Mouse (Mus musculus) mouse embryonic stem cell (cell line): ENCODE results near the gene Uqcc3.
"Not testable (repeated sequence)": the region's sequence is repeated elsewhere in the genome, so short reads cannot be mapped to it uniquely, and the experiment has no call there.

Source experiments
- in situ Hi-C, 2 experiments: fragments of 300-500 bp; cut with MboI; formaldehyde crosslinking; loops; 1 replicate in 1 of 2; 3 replicates in 1 of 2; pipeline ENCODE4 v1.14.3; 2019 to 2020; ENCODE audit warnings: low sequenced_read_pairs in 2 of 2, low pct_unique_long_range_greater_than_20kb in 1 of 2, mixed read lengths in 1 of 2; ENCODE audit not compliant: unreplicated experiment in 1 of 2

The Uqcc3 gene

DNA sequence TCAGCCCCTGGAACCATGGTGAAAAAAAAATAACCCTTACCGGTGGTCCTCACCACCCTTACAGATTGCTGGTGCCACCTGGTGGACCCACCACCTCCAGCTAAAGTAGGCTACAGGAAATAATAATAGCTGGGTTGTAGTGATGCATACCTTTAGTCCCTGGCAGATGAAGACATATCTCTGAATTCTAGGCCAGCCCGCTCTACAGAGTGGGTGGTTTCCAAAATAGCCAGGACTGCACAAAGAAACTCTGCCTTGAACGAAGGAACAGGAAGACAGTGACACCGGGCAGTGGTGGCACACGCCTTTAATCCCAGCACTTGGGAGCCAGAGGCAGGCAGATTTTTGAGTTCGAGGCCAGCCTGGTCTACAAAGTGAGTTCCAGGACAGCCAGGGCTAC lies 16.5 kb downstream of the Uqcc3 start:
- in situ Hi-C loops: loop anchor here in 1 of 2 experiments (25.0 kb wide), 1 partner anchor 973 kb away; the partner anchor contains the start of gene Scgb2a2

DNA sequence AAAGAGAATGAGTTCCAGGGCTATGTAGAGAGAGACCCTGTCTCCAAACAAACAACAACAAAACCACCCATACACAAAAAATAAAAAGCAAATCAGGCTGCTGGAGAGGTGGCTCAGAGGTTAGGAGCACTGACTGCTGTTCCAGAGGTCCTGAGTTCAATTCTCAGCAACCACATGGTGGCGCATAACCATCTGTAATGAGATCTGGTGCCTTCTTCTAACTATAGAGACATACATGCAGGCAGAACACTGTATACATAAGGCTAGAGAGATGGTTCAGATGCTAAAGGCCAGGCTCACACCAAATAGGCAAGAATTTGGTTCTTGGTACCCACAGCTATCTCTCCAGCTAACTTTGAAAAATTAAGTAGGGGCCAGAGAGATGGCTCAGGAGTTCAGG lies 21.7 kb downstream of the Uqcc3 start:
- in situ Hi-C loops: loop anchor here in 1 of 2 experiments (5.0 to 25.0 kb wide), 2 partner anchors 258 to 978 kb away; partner anchors contain the start of gene Scgb2a2

DNA sequence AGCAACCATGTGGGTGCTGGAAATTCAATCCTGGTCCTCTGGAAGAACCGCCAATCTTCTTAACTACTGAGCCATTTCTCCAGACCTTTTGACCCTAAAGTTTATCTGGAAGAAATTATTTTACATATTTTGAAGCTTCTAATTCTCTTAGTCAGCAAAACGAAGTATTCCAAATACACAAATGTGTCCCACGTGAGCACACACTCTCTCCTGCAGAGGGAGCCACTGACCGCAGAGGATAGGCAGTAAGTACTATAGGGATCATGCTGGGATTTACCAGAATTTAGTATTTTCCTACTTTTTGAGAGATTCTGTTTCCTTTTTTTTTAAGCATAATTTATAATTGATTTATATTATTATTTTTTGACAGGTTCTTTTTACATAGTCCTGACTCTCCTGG lies 23.0 kb downstream of the Uqcc3 start:
- in situ Hi-C loops: loop anchor here in 1 of 2 experiments (5.0 to 25.0 kb wide), 2 partner anchors 260 to 980 kb away; partner anchors contain the start of gene Scgb2a2

DNA sequence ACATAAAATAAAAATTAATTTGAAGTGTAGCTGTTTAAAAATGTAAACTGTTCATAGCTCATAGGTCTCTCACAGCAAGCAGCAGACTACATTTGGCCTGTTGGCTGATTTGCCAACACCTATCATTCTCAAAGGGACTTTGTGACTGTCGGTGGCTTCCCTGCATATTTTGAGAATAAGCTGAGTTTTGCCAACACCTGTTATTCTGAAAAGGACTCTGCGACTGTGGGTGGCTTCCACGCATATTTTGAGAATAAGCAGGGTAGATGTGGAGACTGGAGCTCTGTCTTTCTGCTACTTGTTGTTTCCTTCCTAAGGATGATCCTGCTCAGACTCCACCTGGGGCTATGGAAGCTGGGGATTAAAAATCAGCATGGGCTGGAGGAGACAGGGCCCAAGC lies 27.6 kb downstream of the Uqcc3 start:
- in situ Hi-C loops: loop anchor here (5.0 to 25.0 kb wide), 2 partner anchors 259 to 984 kb away; partner anchors contain the start of gene Scgb2a2 (in 1 of the 2)

DNA sequence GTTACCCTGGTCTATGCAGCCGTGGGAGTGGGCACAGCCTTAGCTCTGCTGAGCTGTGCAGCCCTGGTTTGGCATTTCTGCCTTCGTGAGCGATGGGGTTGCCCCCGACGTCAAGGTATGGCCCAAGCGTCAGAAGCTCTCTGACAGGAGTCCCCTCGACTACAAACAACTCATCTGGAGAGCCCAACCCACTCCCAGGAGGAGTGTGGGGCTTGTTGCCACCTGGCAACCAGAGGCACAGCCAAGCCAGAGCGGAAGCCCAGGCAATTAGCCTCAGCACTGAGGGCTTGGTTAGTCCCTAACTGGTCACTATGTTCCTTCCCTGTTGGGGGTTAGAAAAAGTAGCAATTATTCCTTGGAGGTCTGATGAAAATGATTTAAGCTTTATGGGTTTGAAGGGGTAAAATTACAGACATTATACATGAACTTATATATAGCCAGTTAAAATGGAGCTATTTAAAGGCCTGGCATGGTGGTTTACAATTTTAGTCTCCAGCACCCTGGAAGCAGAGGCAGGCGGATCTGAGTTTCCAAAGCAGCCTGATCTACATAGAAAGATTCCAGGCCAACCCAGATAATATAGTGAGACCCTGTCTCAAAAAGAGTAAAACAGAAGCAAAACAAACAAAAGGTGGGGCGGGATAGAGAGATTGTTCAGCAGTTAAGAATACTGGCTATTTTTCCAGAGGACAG lies 28.3 kb downstream of the Uqcc3 start:
- in situ Hi-C loops: loop anchor here (5.0 to 25.0 kb wide), 2 partner anchors 260 to 985 kb away; partner anchors contain the start of gene Scgb2a2 (in 1 of the 2)

DNA sequence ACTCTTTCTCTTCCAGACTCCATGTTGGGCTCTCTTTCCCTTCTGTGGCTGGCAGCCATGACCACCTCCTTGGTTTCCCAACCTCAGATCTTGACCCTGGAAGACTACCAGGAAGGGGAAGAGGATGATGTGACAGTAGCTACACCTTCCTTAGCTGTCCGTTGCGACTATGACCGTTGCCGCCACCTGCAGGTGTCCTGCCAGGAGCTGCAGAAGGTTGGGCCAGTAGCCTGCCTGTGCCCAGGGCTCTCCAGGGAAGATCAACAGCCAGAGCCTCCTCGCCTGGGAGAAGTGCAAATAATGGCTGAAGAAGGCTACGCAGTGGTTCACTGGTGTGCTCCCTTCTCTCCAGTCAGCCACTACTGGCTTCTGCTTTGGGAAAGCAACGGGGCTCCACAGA lies 29.1 kb downstream of the Uqcc3 start:
- in situ Hi-C loops: loop anchor here (5.0 to 25.0 kb wide), 2 partner anchors 261 to 986 kb away; partner anchors contain the start of gene Scgb2a2 (in 1 of the 2)

DNA sequence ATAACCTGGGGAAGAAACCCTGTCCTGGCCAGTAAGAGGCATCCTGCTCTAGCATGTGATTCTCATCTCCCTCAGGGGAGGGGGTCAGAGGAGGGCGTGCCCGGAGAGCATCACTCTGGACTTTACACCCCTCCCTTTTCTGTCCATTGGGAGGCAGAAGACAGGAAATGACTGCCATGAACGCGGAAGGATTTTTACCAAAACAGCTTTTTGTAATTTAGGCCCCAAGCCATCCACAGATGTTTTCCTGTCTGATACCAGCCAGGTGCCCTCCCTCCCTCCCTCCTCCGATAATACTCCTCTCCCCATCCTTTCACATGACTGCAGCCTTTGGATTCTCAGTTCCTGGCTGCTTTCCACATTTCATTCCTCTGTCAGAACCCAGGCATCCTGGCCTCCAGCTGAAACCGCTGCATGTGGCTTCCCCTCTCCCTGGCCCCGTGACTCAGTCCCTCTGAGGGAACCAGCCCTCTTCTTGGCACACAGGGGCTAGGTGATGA lies 30.3 kb downstream of the Uqcc3 start, which contains the start of gene Lrrn4cl:
TSS of gene Lrrn4cl (plus strand) at position 367 of the 500 bp plus-strand sequence.
- in situ Hi-C loops: loop anchor here (5.0 to 25.0 kb wide), 2 partner anchors 262 to 987 kb away; partner anchors contain the start of gene Scgb2a2 (in 1 of the 2)

DNA sequence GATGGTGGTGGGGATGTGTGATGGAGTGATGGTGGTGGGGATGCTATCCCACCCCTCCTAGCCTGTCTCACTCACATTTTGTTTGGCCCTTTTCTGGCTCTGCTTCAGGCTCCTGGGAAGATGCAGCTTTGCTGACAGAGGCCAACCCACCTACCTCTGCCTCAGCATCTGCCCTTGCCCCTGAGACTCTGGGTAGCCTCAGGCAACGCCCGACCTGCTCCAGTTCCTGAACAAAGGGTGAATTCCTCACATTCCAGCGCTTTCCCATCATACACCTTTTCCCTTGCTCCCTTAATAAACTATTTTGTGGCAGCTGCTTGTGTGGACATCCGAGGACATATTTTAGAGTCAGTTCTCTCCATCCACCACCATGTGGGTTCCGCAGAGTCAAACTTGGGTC lies 32.4 kb downstream of the Uqcc3 start:
- in situ Hi-C loops: no loop called here

DNA sequence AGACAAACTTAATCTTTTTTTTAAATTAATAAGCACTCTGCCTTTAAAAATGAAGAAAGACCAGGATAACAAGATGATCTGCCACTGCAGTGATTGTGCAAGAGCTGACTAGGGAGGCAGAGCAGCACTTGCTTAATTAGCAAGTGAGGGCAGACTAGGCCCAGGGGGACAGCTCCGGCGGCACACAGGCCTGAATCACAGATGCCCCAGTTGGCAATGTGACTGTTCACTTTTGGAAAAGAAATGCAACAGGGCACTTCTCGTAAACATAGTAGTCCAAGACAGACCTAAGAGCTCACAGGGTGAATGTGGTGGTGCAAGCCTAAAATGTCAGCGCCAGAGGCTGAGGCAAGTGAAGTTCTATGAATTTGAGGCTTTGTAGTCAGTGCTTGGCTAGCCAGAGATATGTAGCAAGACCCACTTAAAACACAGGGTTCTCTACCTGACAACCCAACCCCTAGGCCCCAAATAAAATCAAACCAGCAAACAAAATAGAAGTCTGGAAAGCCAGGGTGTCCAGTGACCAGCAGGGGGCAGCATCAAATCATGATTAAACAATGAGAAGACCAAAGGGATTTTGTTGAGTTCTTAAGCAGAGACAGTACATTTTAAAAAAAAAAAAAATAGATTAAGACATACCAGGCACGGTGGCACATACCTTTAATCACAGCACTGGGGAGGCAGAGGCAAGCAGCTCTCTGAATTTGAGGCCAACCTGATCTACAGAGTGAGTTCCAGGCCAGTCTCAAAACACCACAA lies 36.2 kb downstream of the Uqcc3 start:
- in situ Hi-C loops: no loop called here

DNA sequence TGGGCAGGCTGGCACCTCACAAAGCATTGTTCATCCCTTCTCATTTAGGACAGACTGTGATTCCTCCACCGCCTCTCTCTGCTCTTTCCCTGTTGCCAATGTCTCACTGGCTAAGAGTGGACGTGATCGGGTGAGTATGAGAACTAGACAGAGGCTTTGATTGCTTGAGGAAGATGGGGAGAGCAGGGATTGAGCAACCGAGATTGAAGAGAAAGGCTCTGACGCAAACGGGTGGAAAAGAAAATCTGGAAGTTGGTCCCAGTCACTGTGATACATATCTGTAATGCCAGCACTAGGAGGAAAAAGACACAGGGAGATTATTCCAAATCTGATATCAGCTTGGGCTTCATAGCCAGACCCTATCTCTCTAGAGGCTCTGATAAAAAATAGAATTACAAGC lies 37.8 kb downstream of the Uqcc3 start:
- in situ Hi-C loops: no loop called here

DNA sequence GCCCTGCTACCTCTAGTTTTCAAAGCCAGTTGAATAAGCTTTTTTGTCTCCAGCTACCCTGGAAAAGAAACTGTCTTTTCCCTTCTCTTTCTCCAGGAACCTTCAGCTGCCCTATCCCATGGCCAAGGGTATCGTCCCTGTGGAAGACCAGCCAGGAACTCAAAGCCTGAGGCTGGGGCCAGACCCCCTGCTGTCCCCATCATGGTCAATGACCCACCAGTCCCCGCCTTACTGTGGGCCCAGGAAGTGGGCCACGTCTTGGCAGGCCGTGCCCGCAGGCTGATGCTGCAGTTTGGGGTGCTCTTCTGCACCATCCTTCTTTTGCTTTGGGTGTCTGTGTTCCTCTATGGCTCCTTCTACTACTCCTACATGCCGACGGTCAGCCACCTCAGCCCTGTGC lies 39.7 kb downstream of the Uqcc3 start:
- in situ Hi-C loops: no loop called here

DNA sequence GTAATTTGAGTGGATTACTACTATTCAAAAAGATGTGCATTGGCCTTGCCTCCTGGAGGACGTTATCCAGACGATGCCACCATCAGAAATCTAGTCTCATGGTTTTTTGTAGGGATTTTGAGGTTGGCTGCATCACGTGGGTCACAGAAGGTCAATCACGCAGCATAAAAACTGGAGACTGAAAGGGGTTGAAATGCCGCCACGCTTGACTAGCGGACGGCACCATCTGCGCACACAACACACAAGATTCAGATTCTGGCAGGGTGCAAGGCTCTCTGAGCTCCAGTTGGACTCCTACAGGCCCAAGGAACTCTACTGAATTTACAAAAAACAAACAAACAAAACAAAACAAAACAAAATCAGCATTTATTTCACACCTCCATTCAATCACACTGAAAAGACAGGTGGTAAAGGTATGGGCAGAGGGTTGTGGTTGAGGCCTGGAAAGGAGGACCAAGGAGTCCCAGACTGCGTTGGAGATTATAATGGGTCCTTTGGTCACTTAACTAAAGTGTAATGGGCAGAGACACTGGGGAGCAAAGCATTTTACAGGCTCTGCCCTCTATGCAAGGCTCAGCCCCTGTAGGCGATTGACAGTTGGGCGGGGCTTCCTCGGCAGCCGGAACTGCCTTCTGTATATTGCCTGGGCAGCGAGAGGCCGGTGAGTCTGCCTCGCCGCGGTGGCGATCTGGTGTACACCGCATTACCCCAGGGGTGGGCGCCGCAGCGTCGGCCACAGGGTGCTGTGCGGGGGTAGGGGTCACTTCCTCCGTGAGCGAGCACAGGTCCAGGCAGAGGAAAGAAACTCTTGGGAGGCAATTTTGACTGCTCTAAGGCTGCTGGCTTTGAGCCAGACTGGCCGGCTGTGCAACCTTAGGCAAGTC lies 40.6 kb downstream of the Uqcc3 start:
- in situ Hi-C loops: no loop called here

DNA sequence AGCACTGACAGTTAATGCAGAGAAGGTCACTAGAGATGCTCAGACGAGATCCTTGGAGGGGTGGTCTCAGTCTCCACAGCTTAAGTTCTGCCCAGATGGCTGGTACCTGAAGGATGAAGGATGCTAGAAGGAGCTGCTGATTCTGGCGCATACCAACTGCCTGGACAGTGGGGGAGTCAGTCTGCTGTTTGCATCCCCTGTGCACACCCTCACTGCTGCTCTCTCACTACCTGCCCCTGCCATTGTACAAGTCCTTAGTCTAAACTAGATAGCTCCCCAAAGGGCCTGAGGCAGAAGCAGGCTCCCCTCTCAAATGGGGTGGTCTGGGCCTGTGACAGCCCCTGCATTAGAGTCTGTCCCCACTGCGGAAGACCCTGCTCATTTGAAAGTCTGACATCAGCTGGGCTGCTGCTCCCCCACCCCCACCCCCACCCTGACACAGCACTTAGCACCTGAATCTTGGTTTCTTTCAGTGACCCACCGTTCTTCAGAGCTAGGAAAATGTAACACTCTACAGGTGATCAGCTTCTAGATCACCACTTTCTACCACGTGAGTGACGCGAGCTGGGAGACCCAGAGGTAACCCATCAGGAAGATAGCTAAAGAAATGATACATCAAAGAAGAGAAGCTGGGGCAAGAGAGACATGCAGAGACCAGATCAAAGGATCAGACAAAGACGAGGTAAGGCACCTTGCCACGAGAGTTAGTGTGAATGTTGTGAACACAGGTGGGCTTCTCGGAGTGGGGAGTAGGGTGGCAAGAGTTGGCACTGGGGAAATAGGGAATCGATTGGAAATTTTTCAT lies 41.4 kb downstream of the Uqcc3 start, which contains the start of gene Gng3:
TSS of gene Gng3 (minus strand) at position 92 of the 805 bp plus-strand sequence.
- in situ Hi-C loops: no loop called here

DNA sequence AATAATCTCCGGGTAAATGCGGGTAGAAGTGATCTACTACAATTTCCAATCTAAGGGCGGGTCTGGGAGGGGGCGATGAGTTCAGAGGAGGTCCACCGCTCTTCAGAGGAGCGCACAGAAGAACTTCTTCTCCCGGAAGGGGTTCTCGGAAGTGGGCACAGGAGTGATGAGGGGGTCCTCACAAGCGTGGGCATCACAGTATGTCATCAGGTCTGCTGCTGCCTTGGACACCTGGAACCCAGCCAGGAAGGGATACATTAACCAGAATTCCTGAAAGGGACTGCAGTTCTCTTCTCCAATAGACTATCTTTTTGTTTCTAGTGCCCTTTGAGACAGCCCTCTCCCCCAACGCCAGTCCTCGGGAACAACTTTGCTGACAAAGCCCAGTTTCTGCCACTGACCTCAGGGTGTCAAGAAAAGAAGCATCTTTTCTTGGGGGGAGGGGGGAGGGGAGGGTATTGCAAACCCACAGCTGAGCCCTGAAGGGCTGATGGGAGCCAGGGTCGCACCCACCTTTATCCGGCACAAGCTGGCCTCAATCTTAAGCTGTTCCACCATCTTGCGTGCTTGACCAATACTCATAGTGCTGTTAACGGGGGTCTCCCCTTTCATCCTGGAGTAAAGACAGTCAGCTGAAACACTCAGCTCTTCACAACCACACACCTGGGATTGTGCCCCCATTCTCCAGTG lies 42.5 kb downstream of the Uqcc3 start:
- in situ Hi-C loops: no loop called here

DNA sequence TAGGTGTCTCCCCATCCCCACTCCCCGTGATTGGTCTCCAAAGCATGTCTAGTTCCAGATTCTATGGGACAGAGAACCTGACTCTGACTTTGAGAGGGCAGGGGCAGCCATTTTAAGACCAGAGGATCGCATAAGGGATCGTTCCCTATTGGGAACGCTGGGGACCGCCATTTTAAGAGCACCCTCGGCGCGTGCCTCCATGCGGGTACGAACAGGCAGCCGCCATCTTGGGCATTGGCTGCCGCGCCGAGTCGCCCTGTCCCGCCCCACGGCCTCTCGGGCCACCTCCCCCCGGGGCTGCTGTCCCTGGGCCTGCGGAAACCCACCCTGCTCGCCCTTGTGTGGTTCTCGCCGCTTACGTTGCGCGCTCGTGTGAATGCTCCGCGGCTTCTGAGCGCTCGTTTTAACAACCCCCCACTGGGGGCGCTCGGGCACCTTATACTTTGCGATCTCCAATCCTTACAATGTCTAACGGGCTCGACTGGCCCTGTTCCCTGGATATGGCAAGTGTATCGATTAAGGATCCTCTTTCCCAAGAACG lies 43.4 kb downstream of the Uqcc3 start, which contains the start of gene Bscl2:
TSS of gene Bscl2 (plus strand) at position 217 of the 541 bp plus-strand sequence.
- in situ Hi-C loops: no loop called here

DNA sequence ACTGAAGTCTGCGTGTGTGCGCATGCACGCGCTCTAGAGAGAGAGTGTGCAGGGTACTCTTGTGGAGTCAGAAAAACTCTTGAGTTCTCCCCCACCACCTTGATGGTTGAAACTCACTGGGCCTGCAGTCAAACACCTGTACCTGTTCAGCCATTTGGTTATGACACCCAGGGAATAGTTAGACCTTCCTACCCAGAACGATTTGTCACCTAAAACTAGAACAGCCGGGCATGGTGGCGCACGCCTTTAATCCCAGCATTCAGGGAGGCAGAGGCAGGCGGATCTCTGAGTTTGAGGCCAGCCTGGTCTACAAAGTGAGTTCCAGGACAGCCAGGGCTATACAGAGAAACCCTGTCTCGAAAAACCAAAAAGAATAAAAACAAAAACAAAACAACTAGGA lies 44.4 kb downstream of the Uqcc3 start:
- in situ Hi-C loops: not testable (repeated sequence)
